Mouse (Mus musculus): ENCODE data around the gene Smim5.
"Not testable (repeated sequence)": the region's sequence is repeated elsewhere in the genome, so short reads cannot be mapped to it uniquely, and the experiment has no call there.

Smim5 gene

GRCm38 (mm10) chr11:115899486-115900266 lies at the start of gene Smim5:
TSS of gene Smim5 (plus strand) at chr11:115899966.
- DNase-seq: no peak

- no peak for DNase-seq
Measured at GRCm38 (mm10) chr11:115854674-115855073, 45.1 kb upstream of the Smim5 start.

GRCm38 (mm10) chr11:115857146-115857545 lies 42.6 kb upstream of the Smim5 start:
- DNase-seq: not testable (repeated sequence)

GRCm38 (mm10) chr11:115857936-115858335 lies 41.8 kb upstream of the Smim5 start:
- DNase-seq: peak; percentile 60 to 62

- DNase-seq: peak in 1 of 2 experiments; percentile 33
Measured at GRCm38 (mm10) chr11:115858354-115858753, 41.4 kb upstream of the Smim5 start, which contains the start of gene Myo15b. TSS of gene Myo15b (plus strand) at chr11:115858406.

DNA sequence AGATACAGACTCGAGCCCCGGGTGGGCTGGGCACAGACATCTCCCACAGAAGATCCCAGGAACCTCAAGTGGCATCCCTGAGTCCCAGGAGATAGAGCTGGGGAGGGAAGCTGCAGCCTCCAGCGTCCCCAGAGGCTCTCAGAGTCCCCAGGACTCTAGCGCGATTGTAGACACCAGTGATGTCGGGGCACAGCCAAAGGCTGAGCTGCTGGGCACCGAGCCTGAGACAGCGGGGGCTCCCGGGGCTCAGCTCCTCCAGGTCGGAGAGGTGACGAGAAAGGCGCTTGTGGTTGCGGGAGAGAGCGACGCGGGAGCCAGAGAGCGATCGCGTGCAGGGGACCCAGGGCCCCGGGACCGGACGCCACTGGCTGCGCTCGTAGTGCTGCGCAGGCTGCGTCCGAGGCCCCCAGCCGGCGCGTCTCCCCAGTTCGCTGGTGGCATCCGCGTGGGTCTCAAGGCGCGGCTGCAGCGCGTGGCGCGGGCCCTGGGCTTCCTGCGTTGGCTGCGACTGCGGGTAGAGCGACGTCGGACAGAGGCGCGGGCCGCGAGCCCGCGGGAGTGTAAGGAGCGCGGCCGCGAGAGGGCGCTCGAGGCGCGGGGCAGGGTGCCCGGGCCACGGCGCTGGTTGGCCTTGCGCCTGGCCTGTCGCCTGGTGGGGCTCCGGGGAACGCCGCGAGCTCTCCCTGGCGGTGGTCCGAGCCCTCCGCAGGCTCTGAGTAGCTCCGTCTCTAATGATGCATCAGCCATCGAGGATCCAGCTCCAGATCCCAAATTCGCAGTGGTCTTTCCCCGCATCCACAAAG lies 40.4 kb upstream of the Smim5 start:
- DNase-seq: peak; percentile 91

DNA sequence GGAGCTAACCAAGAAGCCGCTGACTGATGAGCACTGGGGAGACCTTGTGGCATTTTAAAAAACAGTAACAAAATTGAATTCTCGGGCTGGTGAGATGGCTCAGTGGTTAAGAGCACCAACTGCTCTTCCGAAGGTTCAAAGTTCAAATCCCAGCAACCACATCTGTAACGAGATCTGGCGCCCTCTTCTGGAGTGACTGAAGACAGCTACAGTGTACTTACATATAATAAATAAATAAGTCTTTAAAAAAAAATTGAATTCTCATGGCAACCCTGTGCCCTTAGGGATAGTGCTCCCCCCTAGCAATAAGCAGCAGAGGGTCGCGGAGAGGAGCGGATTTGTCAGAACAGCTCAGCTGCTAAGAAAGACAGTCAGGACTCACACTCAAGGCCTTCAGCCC lies 35.9 kb upstream of the Smim5 start:
- DNase-seq: no peak

- DNase-seq: no peak
Measured at GRCm38 (mm10) chr11:115869393-115869792, 30.4 kb upstream of the Smim5 start.

GRCm38 (mm10) chr11:115872437-115872836 lies 27.3 kb upstream of the Smim5 start:
- DNase-seq: no peak

DNA sequence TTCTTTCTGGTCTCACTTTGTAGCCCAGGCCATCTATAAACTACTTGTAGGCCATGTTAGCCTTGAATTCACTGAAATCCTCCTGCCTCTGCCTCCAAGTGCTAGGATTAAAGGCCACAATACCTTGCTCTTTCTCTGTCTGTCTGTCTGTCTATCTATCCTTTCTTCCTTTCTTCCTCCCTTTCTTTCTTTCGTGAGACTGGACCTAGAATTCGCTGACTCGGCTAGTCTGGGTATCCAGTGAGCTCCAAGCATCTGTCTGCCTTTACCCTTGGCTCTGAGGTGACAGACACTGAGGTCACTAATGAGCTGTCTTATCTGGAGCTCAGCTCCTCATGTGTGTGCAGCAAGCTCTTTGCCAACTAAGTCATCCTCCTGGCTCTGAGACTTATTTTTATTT lies 23.8 kb upstream of the Smim5 start:
- no peak for DNase-seq

DNA sequence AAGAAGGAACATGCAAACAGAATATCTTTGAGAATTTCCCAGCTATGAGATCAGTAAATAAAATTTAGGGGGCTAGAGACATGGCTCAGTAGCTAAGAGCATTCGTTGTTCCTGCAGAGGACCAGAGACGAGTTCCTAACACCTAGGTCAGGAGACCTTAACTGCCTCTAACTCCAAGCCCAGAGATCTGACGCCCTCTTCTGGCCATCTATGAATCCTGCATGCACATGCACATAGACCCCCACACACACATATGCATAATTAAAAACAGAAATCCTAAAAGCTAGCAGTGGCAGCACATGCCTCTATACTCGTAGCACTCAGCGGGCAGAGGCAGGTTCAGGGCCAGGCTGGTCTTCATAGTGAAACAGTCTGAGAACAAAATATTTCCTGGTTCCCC lies 23.3 kb upstream of the Smim5 start:
- no peak for DNase-seq

DNA sequence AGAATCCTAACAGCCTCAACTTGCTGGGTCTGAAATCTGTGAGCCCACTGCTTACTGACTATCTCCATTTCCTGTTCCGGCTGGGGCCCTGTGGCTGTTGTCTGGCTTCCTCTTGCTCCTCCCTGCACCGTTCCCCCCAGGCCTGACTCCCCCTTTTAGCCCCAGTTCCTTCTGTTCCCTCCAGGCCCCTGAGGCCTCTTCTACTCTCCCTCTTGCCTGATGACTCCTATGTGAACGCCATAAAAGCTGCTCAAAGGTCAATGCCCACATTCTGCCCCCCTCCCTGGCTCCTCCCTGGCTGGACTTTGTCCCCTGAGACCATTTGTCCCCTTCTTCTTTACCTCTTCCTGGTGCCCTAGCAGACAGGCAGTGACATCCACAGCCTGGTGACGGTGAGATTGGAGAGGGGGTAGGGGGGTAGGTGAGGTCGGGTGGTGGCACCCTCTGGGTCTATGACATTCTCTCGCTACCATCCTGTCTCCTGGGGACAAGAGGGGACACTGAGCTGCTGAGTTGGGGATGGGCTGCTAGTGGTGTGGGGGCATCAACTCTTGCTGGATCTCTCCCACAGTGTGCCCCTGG lies 22.5 kb upstream of the Smim5 start:
- no peak for DNase-seq

- DNase-seq: no peak
Measured at GRCm38 (mm10) chr11:115878071-115878470, 21.7 kb upstream of the Smim5 start.

- DNase-seq: no peak
Measured at GRCm38 (mm10) chr11:115881002-115881401, 18.8 kb upstream of the Smim5 start.

DNA sequence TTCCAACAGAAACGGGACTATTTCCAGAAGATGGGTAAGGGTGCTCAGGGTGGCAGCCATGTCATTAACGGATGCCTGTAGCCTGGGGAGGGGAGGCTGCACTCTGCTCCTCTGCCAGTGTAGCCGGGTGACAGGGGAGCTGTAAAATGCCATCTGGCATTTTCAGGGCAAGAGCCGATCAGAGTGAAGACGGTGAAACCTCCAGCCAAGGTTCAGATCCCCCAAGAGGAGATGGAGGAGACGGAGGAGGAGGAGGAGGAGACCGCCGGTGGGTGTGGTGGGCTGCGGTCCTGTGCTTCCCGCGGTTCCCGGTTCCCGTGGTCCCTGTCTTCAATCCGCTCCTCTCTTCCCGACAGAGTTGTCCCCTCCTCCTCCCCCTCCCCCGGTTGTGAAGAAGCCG lies 16.5 kb upstream of the Smim5 start:
- DNase-seq: peak; percentile 52 to 66

- DNase-seq: no peak
Measured at GRCm38 (mm10) chr11:115884361-115884760, 15.4 kb upstream of the Smim5 start.

GRCm38 (mm10) chr11:115885281-115885680 lies 14.5 kb upstream of the Smim5 start:
- no peak for DNase-seq

DNA sequence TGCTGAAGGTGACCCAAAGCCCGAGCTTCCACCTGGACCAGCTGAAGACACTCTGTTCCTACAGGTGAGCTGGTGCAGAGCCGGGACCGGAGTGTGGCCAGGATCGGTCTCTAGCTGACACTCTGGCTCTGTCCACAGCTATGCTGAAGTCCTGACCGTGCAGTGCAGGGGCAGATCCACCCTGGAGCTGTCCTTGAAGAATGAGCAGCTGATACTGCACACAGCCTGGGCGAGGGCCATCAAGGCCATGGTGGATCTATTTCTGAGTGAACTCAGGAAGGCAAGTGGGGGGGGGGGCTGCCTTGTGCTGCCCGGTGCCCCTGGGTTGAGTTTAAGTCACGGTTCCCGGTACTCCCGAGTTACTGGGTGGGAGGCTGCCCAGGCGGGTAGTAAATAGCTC lies 13.3 kb upstream of the Smim5 start:
- DNase-seq: no peak

DNA sequence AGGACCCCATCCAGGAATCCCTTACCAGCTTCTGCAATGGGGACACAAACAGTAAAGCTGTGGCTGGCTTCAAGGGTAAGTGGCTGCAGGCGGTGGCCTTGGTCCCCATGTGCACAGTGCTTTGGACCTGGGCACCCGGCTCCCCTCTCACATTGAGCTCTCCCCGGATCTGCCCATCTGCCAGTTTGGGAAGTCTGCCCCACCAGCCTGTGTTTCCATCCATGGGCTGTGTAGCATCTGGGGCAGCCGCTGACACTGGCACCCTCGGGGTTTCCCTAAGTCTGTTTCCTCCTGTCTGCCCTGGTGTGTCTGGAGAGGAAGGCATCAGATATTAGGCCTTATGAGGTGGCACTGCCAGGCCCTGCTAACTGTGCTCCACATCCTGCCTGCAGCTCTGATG lies 11.7 kb upstream of the Smim5 start:
- DNase-seq: peak; percentile 62 to 81

GRCm38 (mm10) chr11:115889159-115889558 lies 10.6 kb upstream of the Smim5 start:
- no peak for DNase-seq

GRCm38 (mm10) chr11:115892213-115892612 lies 7.6 kb upstream of the Smim5 start:
- DNase-seq: no peak

DNA sequence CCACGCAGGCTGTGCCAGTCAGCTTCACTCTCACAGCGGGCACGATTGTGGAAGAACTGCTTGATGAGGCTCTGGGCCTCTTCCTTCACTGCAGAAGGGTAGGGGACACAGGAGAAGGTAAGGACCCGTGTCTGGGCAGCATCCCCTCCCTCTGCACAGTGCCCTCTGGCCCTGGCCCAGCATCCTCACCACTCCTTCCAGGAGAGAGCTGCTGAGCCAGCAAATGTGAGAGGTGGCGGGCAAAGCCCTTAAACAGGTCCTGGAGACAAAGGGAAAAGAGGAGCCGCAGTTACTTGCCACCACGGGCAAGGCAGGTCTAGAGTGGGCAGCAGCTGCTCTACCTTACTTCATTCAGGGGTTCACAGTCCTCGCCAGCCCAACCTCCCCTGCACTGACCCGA lies 6.7 kb upstream of the Smim5 start:
- no peak for DNase-seq

DNA sequence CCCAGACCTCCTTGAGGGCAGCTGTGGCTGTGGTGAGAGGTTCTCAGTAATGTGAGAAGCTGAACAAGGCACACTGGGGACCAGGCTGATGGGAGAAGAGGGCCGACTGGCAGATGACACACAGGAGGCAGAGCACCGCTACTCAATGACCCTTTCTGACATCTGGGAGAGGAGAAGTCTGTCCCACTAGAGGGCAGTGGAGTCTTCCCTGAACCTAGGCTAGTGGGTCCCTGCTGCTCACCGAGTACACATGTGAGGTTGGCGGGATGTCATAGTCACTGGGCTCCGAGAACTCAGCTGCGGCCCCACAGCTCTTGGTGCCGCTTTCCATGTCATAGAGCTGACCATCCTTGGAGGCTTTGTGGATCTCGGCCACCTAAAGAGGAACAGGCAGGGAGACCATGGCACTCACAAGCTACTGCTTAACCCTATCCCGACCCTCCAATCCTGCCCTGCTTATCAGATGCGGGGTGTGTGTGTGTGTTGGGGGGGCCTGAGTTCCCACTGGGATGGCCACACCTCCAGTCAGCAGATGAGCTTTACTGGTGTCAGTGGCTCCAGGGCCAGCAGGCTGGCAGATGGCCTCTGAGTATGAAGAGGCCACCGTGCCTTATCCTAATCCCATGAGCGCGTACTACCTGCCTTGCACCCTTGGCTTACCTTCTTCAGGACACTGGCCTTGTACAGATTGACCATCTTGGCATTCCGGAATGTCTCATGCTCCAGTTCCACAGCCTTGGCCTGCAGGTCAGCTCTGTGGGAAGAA lies 4.8 kb upstream of the Smim5 start:
- DNase-seq: peak; percentile 74 to 77

Measured in cerebellum, postnatal 10 days (tissue).